Mouse (Mus musculus): ENCODE results near the gene Samd5.

Samd5 gene

DNA sequence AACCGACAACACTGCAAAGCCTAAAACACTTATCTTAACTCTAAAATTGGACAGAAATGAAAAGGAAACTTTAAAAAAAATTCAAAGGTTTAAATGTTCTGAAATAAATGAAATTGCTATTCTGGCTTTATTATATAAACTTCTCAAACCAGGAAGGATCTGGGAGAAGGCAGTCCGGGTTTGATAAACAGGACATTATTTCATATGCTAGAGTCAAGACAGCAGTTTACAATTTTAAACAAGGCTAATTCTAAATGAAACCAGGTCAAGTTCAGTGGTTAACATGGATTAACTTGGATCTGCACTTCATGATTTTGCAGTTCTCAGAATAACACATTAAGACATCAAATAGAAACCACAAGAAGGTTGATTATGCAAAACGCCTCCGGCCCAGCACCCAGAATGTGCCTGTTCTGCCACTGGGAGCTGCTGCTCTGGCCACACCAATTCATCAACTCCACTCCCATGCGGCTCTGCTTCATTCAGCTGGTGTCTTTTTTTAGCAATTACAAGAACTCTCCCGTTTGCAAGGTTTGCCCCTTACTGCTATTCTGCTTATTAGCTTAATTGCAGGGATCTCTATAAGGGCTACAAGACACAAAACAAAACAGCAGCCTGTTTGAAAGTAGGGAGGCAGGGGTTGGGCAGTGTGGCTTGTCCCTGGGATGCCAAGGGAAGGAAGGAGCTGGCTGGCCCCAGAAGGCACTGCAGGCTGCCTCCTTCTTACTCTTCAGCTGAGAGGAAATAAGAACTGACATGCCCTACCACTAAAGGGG lies 24.8 kb downstream of the Samd5 start:
- no peak for DNase-seq (ENCODE audit: low read depth, low spot score)

DNA sequence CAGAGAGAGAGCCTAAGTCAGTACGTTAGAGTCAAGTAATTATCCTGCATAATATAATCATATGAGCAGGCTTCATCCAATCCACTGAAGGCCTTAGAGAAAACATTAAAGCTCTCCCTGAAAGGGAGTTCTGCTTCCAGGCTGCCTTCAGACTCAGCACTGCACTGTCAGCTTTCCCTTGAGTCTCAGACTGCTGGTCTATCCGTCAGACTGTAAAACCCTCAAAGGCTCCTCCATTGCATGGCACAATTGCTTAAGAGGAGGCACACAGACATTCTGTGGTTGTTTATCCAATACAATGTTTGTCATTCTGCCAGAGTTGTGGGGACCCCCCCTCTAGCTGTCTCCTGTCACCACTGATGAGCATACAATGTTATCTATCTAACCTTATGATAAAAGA lies 26.5 kb downstream of the Samd5 start:
- DNase-seq (ENCODE audit: low read depth, low spot score) = no peak

DNA sequence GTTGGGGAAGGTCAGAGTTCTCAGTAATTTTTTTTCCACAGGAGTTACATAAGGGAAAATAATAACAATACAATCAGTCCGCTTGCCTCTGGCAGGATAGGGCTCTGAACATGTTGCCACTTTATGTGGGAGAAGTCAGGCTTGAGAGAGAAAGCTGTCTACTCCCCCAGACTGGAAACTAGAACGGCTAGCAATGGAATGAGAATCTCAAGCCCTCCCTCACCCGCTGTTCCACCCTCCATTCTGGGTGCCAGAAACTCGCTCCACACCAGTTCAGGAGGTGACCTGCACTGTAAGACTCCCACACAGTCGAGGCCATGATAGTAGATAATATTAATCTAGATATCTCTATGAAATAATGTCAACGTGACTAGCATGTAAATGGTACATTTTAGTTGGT lies 27.3 kb downstream of the Samd5 start:
- DNase-seq (ENCODE audit: low read depth, low spot score) = no peak

DNA sequence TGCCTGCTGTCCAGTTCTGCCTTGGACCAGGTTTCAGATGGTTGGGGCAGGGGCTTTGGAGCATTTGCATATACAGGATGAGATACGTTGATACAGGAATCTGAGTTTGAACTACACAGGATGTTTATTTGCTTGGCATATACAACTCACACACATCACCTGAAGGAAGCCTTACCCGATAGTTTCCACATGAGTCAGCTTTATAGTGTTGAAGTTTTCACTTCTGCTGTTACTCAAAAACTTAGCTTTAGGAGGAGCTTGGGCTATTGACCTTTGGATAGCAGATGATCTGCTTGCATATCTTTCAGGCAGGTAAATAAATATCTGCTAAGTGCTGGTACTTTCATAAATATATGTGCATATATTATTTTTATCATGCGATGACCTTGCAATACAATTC lies 28.6 kb downstream of the Samd5 start:
- DNase-seq (ENCODE audit: low read depth, low spot score) = no peak

DNA sequence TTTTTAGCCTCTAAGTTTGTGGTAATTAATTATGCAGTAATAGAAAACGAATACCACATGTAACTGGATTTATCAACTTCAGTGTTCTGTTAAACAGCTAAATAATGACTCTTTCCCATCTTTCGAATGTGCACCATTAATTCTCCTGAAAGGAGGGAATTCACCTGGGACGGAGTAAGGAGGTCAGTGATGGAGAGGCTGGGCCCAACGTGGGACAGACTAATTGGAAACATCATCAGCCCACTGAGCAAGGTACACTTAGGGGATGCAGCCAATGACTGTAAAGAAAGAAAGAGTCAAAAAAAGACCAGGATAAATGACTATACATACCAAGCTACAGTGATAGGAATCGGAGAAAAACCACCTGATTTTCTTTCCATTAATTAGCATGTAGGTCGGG lies 31.5 kb downstream of the Samd5 start:
- no peak for DNase-seq (ENCODE audit: low read depth, low spot score)

DNA sequence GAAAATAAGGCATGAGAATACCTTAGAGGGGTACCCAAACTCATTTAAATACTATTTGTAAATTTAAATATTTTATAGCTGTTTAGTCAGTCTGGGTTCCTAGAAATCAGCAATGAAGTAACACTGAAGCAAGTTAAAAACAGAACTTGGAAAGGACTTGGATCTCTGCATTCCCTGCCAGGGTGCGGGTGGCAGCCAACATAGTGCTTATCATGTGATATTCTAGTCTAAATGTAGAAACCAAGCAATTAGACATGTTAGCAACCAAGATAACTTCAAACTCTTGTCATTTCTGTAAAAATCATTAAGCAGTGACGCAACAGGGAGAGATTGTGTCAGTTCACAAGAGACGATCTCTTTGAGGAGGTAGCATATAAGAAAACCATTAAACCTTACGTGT lies 32.9 kb downstream of the Samd5 start:
- DNase-seq (ENCODE audit: low read depth, low spot score) = no peak

DNA sequence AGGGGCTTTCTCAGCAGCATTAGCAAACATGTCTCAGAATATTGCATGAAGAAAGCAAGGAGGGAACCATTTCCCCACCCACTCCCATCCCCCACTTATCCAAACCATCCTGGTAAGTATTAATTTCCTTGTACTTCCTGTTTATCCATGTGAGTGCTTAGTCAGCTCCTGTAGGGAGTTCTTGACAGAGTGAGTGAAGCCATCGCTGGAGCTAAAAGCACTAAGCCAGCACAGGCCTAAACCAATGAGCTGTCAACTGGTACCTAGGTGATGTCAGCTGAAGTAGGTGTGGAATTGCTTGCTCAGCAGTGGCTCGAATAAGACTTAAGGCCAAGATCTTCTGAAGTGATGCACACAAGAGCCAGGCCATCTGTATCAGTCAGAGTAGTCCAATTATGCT lies 34.3 kb downstream of the Samd5 start:
- DNase-seq (ENCODE audit: low read depth, low spot score) = no peak

DNA sequence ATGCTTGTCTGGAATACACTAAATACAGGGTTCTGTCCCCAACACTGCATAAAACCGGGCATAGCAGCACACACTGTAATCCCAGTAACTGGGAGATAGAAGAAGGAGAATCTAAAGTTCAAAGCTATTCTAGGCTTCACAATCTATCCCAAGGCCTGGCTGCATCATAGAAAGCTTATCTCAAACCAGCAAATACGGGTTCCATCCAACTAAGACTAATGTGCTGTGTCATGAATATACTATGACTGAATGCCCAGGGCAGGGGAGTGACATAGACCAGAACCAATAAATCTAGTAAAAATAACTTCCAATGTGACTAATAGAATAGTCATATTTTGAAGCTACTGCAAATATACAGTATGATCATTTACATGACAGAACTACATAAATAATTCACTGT lies 35.0 kb downstream of the Samd5 start:
- no peak for DNase-seq (ENCODE audit: low read depth, low spot score)

DNA sequence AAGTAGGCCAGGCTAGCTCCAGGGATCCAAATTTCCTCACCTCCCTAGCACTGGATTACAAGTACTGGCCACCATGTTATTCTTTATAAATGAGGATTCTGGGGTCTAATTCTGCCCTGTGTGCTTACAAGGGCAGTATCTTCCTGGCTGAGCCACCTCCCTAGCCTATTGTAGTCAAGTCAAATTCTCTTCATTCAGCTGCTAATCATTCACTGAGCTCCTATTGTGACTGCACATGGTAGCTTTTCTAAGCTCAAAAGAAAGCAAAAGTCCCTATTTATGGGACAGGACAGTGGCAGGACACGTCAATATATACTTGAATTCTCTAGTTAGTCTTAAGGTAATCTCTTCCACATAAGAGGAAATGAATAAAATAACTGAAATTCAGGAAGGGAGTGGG lies 49.7 kb downstream of the Samd5 start:
- no peak for DNase-seq (ENCODE audit: low read depth, low spot score)

DNA sequence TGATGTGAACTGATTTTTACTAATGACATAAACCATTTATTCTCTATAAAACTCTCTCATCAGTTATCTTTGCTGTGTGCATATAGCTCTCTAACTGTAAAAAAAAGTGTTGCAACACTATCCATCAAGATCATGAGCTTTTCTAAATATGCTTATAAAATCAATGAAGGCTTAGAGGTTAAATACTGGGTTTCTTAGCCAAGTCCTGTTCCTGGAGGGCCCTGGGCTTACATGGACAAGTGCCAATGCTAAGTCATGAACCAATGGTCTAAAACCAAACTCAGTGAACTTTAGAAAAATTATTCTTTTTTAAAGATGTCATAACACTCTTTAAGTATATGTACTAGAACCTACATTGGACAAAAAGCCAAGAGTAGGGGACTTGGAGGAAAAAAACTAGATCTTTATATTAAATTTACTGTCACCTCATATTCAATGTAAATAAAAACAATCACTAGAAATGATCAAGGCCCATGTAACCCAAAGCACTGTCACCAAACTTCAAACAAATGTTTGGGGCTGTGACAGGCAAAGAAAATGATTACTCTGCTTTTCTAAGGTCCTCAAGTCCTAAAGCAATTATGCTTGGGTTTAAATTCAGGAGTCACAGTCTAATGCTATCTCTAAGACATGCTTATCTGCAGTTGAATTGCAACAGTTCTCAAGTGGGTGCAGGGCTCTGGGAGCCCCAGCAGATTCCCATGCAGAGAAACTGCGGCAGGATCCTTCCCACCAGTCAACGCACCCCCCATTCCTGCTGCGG lies 52.9 kb downstream of the Samd5 start:
- no peak for DNase-seq (ENCODE audit: low read depth, low spot score)

DNA sequence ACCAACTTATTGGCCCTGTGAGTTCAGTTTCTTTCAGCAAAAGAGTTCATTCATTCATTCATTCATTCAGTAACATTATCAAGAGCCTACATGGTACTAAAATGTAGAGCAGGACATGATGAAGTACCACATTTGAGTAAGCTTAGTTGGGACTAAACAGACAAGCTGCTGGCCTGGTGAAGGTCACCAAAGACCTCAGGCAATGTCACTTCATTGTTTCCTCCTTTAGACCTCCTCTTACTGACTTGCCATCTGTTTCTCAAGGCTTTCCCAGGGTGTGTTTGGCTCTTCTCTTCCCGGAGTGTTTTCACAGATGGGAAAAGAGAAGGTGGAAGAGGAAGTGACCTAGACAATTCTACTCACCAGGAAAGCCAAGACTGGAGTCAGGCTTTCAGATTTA lies 54.0 kb downstream of the Samd5 start:
- no peak for DNase-seq (ENCODE audit: low read depth, low spot score)

DNA sequence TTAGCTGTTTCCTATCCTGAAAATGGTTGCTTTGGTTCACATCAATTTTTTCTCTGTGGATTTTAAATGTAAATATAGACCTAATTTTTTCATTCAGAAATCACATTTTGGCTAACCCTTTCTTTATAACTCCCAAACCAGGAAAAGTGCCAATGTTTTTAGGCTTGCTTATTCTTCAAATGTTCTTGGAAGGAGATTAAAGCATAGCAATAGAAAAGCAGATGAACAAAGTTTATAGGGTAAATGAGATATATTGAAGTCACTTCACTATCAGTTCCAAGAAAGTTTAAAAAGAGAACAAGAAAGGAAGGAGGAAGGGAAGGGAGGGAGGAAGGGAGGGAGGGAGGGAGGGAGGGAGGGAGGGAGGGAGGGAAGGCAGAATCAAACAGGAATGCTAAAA lies 60.0 kb downstream of the Samd5 start:
- no peak for DNase-seq (ENCODE audit: low read depth, low spot score)

DNA sequence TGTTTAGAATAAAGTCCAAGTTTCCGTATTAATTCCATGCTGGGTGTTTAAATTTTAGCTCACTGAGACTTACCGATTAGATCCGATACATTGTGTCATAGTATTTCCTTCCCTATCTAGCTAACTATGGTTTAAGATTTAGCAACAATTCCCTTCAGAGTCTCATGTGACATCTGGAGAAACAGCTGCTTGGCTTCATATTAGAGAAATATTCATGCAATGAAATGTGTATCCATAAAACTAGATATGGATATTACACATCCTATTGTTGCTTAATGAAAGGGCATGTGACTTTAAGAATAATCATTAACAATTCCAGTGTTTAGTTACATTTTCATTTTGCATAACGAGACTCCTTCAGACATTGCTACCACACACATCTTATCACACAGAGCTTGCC lies 66.2 kb downstream of the Samd5 start:
- DNase-seq (ENCODE audit: low read depth, low spot score) = no peak

DNA sequence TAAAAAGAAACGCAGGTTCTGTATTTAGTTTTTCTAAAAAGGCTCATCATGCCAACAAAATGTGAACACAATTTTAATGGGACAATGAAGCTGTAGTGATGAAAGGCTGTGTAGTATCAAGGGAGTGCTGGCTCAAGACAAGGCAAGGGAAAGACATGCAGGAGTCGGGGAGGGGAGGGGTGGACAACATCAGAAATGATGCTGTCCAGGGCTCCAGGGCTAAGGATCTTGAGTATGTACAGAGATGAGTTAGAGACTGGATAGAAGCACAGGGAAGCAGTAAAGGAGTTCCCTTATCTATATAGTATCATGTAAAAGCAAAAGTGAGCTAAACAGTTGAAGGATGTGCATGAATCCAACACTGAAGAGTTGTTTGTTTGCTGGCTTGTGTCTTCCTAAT lies 67.9 kb downstream of the Samd5 start:
- no peak for DNase-seq (ENCODE audit: low read depth, low spot score)

DNA sequence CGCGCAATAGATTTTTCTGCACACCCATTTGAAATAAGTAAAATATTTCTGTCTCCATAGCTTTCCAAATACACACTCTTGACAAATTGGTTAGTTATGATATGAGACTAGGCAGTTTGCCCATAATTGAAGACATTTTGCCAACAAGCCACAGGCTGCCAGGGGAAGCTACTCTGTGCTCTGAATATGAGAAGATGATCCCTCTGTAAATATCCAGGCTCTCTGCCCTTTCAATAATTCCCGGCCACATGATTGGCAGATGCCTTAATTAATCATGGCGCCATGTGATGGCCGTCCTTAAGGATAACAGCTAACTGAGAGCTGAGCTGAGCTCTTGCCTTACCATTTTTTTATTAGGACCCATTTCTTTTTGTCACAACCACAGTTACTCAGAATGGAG lies 69.4 kb downstream of the Samd5 start:
- no peak for DNase-seq (ENCODE audit: low read depth, low spot score)

DNA sequence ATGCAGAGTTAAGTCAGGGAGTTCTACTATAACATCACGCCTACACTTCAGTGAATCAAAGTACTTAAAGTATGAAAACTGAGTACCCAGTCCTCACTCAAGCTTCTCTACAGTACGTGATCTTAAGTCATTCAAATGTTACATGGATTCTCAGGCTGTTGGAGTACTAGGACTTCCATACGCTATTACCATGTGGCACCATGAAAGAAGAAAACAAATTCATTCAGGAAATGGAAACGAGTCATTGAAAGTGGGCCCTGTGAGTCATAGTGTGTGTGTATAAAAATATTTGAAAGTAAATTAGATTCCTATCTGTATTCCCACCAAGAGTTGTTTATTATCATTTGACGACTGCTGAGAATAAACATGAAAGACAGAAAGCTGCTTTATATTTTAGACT lies 71.7 kb downstream of the Samd5 start:
- DNase-seq (ENCODE audit: low read depth, low spot score) = no peak

DNA sequence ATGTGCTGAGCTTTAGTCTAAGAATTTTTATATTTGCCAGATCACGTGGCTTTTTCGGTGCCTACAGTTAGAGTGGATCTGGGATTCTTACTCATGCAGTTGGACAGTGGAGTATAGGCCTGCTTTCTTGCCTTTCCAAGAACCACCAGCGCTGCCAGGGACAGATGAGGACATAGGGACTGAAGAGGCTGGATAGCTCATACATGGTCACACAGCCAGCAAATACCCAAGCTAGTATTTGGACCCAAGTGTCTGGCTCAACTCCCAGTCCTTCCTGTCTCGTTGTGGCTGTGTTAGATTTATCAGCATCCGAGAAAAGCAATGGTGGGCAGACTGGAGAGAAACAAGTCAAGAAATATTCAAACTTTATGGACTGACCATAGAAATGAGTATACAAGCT lies 72.2 kb downstream of the Samd5 start:
- no peak for DNase-seq (ENCODE audit: low read depth, low spot score)

DNA sequence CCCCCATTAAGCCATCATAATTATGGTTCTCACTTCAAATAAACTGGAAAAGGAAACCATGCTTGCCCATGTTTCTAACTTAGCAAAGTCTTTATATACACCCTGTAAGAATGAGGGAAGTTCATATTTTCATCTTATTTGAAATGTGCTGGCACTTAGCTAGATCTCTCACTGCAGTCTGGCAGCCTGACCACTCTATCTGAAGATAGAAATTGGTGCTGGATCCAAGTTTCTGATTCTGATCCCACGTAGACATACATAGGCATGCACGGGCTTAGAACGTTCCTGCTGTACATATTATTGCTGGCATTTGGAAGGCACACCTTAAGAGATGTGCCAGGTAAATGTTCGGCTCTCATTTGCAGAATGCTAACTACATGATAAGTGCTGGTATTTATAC lies 72.6 kb downstream of the Samd5 start:
- DNase-seq (ENCODE audit: low read depth, low spot score) = no peak

DNA sequence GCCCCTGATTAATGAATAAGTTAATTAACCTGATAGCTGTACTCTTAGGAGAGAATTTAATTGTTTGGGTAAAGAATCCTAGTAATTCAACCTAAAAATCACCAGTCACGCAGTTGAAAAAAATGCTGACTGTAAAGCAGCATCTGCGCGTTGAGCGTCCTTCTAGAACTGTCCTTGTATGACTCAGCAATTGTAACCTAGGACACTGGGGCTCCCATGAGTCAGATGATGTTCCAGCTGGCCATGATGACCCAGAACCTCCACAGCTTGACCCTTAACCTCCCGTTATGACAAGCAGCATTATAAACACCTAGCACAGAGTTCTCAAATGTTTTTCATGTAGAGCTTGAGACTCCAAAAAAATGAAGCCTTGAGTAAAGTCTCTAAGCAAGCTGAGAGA lies 78.8 kb downstream of the Samd5 start:
- DNase-seq (ENCODE audit: low read depth, low spot score) = no peak

DNA sequence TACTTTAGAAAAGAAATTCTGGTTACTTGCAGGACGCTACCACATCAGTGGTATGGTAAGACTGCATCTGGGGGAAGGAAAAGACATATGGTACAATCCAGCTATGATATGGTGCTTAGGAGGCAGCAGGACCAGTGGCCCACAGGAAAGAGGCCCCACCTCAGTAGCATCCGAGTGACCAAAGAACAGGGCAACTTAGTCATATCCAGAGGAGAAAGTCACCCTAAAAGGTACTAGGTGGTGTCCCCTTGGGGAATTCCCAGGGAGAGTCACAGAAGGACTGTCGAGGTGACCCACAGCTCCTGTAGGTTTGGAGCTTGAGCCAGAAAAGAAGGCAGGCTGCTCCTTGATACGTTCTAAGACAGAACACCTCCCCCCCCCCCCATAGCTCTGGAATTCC lies 80.3 kb downstream of the Samd5 start:
- no peak for DNase-seq (ENCODE audit: low read depth, low spot score)

DNA sequence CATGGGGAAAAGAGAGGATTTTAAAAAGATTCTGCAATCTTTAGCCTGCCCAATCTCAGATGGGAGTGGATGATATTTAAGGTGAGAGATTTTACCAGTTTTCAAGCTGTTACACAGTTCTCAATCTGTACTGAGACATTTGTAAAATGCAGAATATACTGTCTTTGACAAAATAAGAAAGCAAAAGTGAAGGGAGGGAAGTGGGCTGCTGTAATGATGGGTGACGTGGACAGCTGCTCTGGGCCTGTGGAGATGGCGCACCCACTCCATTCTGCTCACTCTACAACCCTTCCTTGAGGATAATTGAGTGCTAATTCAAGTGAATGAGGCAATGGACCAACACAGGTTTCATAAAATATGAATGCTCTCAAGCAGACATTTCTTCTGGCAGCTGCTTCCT lies 84.4 kb downstream of the Samd5 start:
- no peak for DNase-seq (ENCODE audit: low read depth, low spot score)

DNA sequence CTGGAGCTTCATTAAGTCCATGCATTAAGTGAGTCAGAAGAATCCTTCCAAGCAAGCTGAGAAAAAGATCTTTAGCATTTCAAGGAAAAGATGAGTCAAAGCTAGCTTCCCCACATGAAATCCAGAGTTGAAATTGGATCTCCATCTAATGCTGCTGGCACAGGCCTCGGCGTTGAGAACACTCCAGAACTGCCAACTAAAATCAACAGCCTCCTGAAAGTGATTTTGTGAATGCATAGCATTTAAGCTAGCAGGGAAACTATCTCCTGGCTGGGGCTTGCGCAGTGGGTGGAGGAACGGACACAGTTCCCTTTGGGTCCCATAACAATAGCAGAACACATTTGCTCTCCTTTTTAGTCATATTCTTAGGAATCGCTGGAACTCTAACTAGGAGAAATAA lies 88.7 kb downstream of the Samd5 start:
- no peak for DNase-seq (ENCODE audit: low read depth, low spot score)

DNA sequence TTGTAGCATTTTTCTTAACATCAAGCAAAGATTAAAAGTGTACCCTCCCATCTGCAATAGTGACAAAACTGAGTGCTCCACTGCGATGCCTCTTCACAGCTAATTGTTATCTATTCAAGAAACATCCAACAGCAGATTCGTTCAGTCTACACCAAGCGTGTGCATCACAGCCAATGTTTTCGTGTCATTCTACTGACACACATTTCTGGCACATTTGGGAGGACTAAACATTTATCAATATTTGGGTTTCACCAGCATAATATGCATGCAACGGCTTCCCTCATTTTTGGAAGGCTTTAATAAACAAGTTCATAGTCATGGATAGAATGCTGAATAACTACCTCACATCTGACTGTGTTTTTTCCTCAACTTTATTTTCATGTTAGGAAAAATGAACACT lies 95.6 kb downstream of the Samd5 start:
- no peak for DNase-seq (ENCODE audit: low read depth, low spot score)

DNA sequence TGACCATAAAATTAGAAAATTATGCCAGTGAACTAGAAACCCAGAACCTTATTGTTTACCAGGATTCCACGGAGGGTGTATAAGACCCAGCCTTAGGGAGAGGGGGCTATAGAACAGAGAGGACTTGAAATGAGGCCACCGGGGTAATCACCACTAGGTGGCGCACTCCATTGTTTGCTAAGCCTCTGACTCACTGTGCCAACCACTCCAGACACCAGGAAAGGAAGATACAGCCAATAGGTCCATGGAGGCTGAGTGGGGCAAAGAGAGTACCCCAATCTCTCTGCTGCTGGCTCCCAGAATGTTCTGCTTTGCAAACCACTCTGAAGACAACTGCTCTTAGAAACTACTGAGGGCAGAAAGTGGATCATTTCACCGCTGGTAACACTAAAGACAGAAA lies 99.4 kb downstream of the Samd5 start:
- peak; percentile 34 for DNase-seq (ENCODE audit: low read depth, low spot score)
